Comparison of ENCODE assay signal across 11 mouse cellular contexts in the genomic region with DNA sequence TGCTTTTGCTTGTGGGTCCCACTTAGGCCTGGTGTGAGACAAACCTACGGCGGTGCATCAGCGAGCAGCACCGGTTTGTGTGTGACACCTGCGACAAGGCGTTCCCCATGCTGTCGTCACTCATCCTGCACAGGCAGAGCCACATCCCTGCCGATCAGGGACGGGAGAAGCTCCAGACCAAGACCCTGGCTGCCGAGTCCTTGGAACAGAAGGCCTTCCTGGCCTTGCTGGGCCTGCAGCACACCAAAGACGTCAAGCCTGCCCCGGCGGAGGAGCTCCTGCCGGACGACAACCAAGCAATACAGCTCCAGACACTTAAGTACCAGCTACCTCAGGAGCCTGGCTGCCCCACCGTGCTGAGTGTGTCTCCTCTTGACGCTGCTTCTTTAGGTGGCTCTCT.
"Had no signal": no experiment of that assay in that cellular context is flagged by ENCODE, and none has a peak within 500 bp of the region (broad histone marks: within the 10 kb centered on the region; RNA-seq: fewer than 3 reads in every experiment).

No protein-coding gene starts in this region.

- H3K9me3 ChIP-seq: limb, embryonic 15.5 days; liver, embryonic 12.5 days; midbrain, embryonic 12.5 days had no signal

- H3K4me3 ChIP-seq: limb, embryonic 15.5 days; liver, embryonic 12.5 days; midbrain, embryonic 12.5 days had no signal

- H3K4me2 ChIP-seq: limb, embryonic 15.5 days; liver, embryonic 12.5 days; lung, embryonic 14.5 days; midbrain, embryonic 12.5 days had no signal

- DNase-seq: layer of hippocampus, adult 9-11 months; layer of hippocampus, postnatal 36 days; lung, postnatal 14 days; thymus, postnatal 4 days had no signal

- ATAC-seq: liver, embryonic 12.5 days; midbrain, embryonic 16.5 days had no signal

- H3K27ac ChIP-seq: kidney, postnatal 0 days; limb, embryonic 15.5 days; liver, embryonic 12.5 days; midbrain, embryonic 12.5 days; stomach, postnatal 0 days had no signal

- H3K4me1 ChIP-seq: midbrain, embryonic 12.5 days had no signal

- H3K9ac ChIP-seq: limb, embryonic 15.5 days; liver, embryonic 12.5 days; lung, embryonic 14.5 days; midbrain, embryonic 12.5 days had no signal

- H3K27me3 ChIP-seq: limb, embryonic 15.5 days; liver, embryonic 12.5 days; midbrain, embryonic 12.5 days had no signal
